Mouse (Mus musculus): Measurements from ENCODE around the gene Galnt11. TPM values are rescaled to one million over a fixed set of nuclear protein-coding genes. Genes with fewer than 3 reads are reported as not detected.

Gene Galnt11
- polyA plus RNA-seq, 1 experiment = 44.5 TPM

DNA sequence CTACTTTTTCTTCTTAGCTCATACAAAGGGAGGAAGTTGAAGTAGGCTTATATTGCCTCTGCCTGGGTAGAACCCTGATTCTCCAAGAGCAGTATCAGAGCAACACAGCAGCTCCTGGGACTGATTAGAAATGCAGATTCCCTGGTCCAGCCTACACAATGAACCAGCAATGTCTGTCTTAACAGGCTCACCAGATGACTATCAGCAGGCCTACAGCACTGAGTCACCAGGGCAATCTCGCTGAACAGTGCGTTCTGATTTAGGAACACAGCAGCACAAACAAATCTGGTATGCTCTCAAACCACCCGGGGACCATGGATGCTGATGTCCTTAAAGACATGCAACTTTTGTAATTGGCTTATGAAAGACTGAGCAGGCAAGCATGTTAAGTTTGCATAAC is 75.1 kb downstream of the Galnt11 start:
- no peak overlapping the region for H3K27ac ChIP-seq (ENCODE audit: insufficient read depth, low read length)
- H3K4me1 ChIP-seq (ENCODE audit: control insufficient read depth, insufficient read depth, low read length) = peaks cover 7% of the 10 kb centered on the region; the same call in 1 of the 2 replicates
- H3K4me3 ChIP-seq (ENCODE audit: insufficient read depth, low read length) = no peak overlapping the region
- TF ChIP-seq CTCF (IDR thresholded peaks at IDR 0.05; ENCODE audit: extremely low read depth, insufficient read depth, low read length) (no peak), POLR2A (IDR thresholded peaks at IDR 0.05; ENCODE audit: extremely low read depth, insufficient read depth, low read length) (no peak)

DNA sequence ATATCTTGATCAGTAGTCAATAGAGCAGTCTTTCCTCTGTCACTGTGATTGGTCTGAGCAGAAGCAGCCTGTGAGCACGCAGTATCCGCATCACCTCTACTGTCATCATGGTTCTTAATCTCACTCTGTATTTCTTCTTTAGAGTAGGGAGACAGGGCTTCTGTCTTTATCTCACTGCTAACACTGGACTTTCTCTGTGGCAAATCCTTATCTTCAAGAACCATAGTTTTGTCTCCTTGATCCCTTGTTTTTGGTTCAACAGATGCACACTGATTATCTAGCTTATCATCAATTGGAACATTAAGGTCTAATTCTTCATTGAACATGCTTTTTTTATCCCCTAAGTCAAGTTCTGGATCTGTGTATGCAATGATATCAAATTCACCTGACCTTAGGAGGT is 88.5 kb downstream of the Galnt11 start:
- TF ChIP-seq POLR2A (IDR thresholded peaks at IDR 0.05; ENCODE audit: extremely low read depth, insufficient read depth, low read length) (no peak), CTCF (IDR thresholded peaks at IDR 0.05; ENCODE audit: extremely low read depth, insufficient read depth, low read length) (no peak)
- no peaks in the 10 kb centered on the region for H3K4me1 ChIP-seq (ENCODE audit: control insufficient read depth, insufficient read depth, low read length)
- H3K4me3 ChIP-seq (ENCODE audit: insufficient read depth, low read length) = no peak overlapping the region
- no peak overlapping the region for H3K27ac ChIP-seq (ENCODE audit: insufficient read depth, low read length)

DNA sequence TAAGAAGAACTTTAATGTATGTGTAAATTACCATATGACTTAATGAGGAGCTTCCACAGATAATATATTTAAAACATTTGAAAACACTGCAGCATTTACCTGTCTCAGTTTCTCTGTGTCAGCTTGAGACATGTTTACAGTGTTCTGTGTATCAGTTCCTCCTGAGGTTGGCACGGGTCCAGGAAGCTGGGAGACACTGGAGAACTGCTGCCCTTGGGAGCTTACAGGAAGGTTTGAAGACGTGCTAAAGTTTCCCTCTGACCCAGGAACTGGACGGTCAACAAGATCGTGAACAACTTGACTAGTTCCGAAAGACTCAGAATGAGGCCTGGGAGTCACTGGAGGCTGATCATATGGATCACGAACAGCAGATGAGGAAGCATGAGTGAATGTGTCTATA is 92.2 kb downstream of the Galnt11 start:
- H3K4me3 ChIP-seq (ENCODE audit: insufficient read depth, low read length) = no peak overlapping the region
- TF ChIP-seq POLR2A (IDR thresholded peaks at IDR 0.05; ENCODE audit: extremely low read depth, insufficient read depth, low read length) (no peak), CTCF (IDR thresholded peaks at IDR 0.05; ENCODE audit: extremely low read depth, insufficient read depth, low read length) (no peak)
- no peaks in the 10 kb centered on the region for H3K4me1 ChIP-seq (ENCODE audit: control insufficient read depth, insufficient read depth, low read length)

More for the DNA sequence above, 92.2 kb downstream of the Galnt11 start:
- no peak overlapping the region for H3K27ac ChIP-seq (ENCODE audit: insufficient read depth, low read length)

Other genes starting within 250 kb of the Galnt11 start
- 103 and 117 TPM in 2 replicates for gene Prkag2, start 121.3 kb upstream of the Galnt11 start, polyA plus RNA-seq (2012; rRNA removed)
- not detected in 2 replicates for gene Galntl5, start 40.4 kb upstream of the Galnt11 start, polyA plus RNA-seq (2012; rRNA removed)
- not detected in 2 replicates for gene E130116L18Rik, start 1.2 kb downstream of the Galnt11 start, polyA plus RNA-seq (2012; rRNA removed)

All from cortical plate, adult 2 months (tissue).